Mouse (Mus musculus): Measurements from ENCODE around the gene Mfng.

GRCm38 (mm10) chr15:78796196-78797059, 23.2 kb upstream of the Mfng start:
- no peak for TF ChIP-seq CTCF (IDR thresholded peaks at IDR 0.05; ENCODE audit: borderline replicate concordance, insufficient read depth, low read length)
- no peak for TF ChIP-seq POLR2A (IDR thresholded peaks at IDR 0.05; ENCODE audit: low read depth, low read length)
